Mouse (Mus musculus) 3T3-L1 (cell line): ENCODE measurements around the gene Pik3r2.

Experiments
- DNase-seq: peaks from one replicate; pipeline ENCODE4 v3.0.0-alpha.2; 2015; ENCODE audit warnings: low read depth, low spot score

The Pik3r2 gene

DNA sequence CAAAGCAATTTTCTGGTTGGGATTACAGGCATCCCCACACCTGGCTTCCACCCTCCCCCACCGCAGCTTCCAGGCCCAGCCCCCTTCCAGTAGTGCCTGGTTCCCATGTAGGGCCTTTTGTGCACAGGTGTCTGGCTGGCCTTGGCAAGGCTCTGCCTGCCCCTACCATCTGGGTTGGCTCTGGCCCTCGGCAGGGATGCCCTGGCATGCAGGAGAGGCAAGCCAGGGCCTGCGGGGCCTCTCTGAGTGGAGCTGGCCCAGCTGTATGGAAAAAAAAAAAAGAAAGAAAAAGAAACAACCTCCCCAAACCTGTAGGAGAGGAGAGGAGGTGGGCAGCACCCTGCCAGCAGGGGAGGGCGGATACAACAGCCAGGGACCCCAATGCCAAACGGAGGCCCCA lies 3.1 kb downstream of the Pik3r2 start:
- no peak for DNase-seq

DNA sequence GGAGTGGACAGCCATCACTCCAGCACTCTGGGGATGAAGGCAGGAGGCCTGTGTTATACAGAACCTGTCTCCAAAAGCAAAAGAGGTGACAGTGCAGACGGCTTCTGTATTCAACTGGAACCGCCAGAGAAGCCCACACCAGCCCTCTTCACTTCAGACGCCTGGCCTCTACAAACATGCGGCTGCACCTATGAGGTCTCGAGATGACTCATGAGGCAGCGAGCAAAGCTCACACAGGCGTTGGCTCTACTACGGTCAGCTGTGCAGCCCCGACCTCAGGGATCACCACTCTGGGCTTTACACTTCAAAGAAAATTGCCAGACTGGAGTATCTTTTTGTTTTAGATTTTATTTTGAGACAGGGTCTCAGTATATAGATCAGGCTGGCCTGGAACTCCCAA lies 3.6 kb downstream of the Pik3r2 start:
- DNase-seq: peak; percentile 82

DNA sequence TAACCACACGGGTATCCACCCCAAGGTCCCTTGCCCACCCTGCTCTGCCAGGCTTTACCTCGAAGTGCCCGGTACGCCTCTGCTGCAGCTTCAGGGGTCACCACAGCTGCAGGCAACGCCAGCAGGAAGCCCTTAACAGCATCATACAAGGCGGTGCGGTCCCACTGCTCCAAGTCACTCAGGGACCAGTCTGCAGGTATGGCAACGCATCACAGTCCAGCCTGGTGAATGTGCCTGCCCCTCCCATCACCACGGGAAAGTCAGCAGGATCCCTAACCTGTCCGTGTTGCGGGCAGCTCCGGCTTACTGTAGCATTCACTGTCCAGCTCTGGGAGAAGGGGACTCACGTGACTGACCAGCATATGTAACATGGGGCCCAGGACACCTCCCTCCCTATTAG lies 4.4 kb downstream of the Pik3r2 start:
- no peak for DNase-seq

DNA sequence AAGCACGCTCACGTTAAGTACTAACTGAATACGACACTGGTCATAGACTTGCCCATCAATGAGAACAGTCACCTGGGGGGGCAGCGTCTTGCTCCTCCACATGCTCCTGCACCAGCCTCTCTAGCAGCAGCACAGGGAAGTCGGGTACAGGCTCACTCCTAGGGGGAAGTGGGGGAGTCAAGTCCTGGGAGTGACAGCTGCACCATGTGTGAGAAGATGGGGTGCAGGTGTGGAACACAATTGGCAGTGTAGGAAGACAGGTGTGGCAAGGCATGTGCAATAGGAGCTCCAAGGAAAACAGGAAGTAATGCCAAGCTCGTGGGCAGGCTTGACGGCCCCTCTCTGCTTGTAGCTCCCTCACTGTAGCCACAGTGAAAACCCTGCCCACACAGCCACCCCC lies 5.3 kb downstream of the Pik3r2 start:
- no peak for DNase-seq

DNA sequence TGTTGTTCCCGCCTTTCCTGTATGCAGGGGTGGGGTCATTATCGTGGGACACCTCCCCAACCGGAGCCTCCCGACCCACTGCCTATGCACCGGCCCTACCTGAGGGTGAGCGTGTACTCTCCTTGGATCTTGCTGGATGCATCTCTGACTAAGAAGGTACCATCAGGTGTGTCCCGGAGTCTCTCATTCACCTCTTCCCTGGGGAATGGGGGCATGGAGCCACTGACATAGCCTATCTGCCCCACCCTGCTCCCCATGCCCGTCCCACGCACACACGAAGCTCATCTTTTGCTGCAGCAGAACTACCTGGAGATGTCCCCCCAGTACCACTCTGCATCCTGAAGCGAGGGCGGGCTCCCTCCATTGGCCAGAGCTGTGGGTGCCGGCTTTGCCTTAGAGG lies 5.8 kb downstream of the Pik3r2 start:
- DNase-seq: no peak

DNA sequence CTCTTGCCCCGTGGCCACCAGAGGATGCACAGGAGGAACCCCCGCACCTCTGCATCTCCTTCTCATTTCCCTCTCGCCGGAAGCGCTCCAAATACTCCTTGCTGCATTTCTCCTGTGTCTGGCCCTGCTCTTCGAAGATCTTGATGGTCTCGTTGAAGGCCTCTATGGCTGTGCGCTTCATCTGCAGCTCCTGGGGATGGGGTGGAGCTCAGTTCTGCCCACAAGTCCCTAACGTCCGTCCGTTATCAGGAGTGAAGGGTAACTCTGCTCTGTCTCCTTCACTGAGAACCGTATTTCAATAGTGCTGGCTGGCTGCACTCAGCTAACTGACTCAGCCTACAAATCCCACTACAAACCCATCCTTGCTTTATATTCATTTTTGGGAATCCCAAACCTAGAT lies 6.7 kb downstream of the Pik3r2 start:
- DNase-seq: no peak

DNA sequence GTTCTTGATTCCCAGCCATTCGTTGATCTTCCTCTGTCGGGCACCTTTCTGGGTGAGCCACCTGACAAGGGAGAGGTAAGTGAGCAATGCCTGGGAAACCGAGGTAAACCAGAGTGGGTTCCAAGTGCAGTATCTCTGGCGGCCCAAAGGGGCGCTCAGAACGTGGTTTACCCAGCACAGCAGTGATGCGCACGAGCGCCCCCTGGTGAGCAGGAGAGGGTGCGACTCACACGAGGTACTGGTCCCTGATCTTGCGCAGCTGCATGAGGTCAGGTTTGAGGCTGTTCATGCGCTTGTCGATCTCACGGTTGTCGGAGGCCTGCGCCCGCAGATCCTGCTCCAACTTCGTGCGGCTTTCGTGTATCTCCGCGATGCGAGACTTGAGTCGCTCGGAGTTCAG lies 7.2 kb downstream of the Pik3r2 start:
- DNase-seq: peak; percentile 98

DNA sequence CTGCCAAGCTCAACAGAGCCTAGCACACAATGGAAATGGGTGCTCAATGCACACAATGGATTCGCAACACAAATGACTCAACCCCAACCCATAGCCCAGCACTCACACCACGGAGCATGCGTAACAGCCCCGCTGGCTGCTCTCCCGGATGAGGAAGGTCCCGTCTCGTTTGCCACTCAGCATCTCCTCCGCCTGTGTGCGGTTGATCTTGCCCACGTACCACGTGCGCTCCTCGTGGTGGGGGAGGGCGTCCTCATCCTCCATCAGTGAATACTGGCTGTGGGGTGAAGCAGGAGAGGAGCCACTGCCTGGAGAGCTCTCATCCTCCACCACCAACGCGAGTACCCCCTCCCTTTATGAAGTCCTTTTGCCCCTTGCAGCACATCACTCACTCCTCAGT lies 7.6 kb downstream of the Pik3r2 start:
- no peak for DNase-seq

DNA sequence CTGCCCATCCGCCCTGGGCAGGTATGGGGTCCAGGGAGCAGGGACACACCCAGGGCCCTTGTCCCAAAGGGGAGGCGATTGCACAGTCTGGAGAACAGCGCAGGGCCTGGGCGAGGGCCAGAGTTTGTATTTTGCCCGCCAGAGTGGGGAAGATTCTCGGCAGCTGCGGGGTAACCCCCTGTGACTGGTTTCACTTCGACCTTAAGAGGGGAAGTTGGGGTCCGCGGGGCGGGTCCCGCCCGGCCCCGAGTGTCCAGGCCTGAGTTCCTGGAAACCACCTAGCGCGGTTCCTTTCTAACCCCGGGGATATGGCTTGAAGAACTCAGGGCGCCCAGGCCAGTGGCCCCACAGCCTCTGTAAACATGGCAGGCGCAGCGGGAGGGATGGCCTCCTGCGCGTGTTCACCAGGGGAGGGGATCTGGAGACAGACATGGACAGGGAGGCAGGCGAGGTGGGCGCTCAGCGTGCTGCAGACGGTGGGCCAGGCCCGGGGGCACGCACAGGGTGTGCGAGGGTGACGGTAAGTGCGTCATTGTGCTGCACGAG lies 8.2 kb downstream of the Pik3r2 start:
- no peak for DNase-seq

DNA sequence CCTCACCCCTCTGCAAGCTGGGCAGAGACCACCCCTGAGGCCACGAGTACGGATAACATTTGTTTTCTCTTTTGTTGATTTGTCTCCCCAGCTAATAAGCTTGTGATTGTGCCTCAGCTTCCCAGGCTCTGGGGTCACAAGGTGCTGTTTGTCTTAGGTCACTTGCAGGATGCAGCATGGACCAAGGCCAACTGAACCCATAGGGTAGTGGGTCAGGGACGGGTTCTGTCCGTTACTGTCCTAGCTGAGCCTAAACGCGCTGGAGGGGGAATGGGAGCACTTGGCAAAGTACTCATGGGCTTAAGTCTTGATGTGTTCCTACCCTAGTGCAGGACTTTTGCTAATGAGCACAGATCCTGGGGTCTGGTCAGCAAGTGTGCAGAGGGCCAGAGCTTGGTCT lies 9.0 kb downstream of the Pik3r2 start:
- DNase-seq: no peak

DNA sequence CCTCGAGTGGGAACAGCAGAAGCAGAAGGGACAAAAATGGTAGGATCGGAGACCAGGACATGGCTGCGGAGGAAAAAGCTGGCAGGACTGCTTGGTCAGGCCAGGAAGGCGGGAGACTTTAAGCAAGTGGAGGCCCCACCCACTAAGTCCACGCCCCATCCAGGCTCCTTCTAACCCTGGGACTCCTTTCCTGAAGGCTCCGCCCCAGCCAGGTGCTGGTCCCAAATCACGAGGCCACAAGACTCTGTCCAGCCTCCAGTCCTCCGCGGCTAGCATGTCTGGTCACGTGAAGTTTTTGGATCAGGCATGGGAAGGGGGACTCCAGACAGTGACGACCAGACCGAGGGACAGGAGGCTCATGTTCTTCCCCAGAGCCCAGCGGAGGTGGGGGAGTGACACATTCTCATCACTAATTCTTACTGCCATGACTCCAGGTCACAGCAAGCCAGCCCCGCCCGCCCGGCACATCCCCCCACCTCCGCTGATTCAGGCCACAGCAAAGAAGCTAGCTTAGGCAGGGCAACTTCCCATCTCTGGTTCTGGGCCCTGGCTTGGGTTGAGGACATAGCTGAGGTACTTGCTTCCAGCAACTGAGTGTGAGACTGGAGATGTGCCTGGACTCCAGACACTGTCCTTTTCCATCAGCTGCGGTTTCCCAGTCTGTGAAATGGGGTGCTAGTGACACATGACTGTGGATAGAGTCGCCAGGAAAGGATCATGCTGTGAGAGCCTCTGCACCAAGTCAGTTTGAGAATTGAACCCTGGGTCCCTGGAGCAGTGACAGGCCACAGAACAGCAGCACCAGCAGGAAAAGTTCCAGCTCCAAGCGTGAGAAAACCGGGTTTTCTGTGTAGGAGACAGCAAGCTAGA lies 9.7 kb downstream of the Pik3r2 start:
- DNase-seq: peak; percentile 95

DNA sequence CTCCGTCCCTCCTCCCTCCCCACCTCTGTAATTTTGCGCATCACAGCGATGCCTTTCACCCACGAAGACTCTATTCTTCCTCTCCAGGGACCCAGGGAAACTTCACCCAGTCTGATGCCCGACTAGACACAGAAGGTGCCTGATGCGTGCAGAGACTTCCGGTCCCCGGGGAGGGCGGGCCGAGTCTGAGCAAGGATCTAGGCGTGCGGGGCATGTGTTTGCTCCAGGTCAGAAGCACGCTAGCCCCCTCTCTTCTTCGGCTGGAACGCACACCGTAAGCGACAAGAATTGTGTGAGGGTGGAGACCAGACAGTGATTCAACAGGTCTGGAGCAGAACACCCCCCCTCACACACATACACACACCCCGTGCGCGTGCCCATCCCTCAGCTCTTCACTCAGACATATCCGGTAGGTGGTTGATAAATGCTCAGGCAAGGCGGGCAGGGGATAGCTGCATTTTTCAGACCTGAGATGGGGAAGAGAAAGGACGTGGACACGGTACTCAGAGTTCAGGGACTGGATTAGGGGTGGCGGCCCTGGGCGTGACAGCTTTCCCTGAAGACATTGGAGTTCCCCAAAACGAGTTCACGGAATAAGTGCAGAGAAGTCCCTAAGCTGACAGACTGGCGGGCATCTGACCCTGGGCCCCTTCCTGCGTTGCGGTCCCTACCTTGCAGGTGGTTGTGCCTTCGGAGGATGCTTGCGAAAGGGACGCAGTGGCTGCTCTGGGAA lies 10.5 kb downstream of the Pik3r2 start:
- DNase-seq: peak; percentile 71

DNA sequence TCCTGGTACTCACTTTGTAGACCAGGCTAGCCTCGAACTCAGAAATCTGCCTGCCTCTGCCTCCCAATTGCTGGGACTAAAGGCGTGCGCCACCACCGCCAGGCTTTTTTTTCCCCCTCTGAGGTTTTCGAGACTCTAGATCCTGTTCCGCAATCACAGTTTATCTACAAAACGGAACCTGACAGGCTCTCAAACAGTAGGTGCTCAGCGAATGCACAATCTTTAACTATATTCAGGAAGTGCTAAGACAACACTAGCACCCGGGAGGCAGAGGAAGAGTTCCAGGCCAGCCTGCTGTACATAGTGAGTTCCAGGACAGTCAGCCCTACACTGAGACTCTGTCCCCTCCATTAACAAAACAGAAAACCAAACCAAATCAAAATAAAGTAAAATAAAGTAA lies 11.2 kb downstream of the Pik3r2 start:
- no peak for DNase-seq

DNA sequence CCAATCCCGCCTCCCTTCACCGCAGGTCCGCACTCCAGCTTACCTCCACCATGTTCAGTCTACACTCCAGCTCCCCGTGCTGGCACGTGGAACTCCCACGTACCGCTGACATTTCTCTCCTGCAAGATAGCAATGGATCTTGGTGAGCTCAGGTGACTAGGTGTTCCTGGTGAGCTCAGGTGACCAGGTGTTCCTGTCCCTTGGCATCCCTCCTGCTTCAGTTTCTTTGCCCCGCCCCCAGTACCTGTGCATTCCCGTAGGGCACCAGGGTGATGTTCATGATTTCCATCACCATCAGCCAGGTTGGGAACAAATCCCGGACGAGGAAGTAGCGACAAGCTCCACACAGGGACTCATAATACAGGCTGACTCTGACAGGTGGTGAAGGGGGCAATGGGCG lies 11.8 kb downstream of the Pik3r2 start:
- no peak for DNase-seq

DNA sequence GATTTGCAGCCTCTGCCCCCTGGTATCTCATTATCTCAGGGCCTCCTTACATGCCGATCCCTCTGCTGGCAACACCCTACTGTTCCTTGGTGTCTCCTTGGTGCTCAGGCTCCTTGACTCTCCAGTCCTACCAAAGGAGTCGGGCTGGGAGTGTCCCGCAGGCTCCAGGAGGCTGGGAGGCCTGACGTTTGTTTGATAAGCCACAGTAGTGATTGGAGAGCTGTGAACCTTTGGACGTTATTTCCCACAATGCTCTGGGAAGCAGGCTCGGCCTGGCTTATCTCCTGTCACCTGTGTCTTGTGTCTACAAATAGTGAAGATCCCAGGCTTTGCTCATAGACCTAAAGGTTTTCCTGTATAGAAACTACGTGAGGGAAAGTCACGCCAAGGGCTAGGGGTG lies 12.5 kb downstream of the Pik3r2 start:
- no peak for DNase-seq

DNA sequence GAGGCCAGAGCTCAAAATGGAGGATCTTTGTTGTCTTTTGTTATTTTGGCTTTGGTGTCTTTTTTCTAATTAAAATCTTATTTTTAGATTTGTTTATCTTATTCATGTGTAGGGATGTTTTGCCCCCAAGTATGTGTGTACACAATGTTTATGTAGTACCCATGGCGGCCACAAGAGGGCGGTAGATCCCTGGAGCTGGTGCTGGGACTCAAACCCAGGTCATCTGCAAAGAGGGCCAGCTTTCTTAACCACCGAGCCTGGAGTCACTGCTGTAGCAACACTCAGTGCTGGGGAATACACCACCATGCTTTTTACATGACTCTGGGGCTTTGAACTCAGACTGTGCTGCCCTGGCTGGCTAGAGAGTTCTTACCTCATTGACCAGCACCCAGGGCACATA lies 13.2 kb downstream of the Pik3r2 start:
- DNase-seq: peak; percentile 83

DNA sequence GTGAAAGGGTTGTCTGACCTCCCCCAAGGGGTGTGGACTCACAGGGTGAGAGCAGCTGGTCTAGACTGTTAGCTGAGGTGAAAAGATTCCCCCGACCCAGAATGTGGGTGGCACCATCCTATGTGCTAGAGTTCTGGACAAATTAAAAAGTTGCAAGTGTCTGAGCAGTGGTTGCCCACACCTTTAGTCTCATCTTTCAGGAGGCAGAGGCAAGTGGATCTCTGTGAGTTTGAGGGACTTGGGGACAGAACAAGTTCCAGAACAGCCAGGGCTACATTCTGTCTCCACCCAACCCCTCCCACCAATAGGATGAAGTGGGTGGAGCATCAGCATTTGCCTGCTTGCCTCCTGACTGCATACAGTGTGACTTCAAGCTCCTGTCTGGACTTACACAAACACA lies 14.4 kb downstream of the Pik3r2 start:
- no peak for DNase-seq

DNA sequence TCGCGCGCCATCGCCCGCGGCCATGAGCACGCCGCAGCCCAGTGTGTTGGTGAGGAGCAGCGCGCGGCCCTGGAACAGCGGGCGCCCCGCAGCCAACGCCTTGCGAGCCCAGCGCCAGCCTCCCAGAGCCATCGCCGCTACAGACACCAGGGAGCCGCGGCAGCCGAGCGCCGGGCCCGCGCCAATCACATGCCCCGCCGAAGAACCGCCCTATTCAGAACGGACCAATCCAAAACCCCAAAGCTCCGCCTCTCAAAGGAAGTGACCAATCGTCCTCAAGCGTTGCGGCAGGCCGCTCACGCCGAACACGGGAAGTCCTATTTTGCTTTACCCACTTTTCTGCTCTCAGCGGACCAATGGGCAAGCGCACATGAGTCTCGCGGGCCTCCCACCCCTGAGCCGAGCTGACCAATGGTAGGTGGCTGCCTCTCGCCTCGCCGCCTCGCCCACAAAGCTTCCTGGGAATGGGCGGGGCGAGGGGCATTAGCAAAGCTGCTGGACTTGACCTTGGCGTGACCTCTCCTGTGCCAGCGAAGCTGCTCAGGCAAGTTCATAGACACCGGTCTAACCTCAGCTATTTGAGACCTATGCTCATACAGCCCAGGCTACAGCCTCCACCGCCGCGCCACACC lies 15.6 kb downstream of the Pik3r2 start, which contains the start of gene Mpv17l2:
TSS of gene Mpv17l2 (minus strand) at position 172 of the 632 bp plus-strand sequence.
- DNase-seq: peak; percentile 100

DNA sequence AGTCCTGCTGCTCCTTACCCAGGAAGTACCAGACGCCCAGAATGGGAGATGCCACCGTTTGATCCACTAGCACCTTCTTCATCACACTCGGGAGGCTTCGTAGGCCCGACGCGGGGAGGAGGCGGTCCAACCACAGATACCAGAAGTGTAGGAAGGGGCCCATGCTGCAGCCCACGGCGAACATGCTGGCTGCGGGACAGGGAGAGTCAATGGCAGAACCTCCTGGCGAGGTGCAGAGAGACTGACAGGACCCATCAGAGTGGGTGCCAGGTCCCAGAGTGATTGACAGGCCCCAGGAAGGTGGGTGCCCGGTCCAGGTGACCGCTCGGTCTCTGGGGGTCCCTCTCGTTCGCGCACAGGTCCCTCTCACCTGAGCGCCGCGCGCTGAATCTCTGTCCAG lies 16.2 kb downstream of the Pik3r2 start:
- DNase-seq: no peak

DNA sequence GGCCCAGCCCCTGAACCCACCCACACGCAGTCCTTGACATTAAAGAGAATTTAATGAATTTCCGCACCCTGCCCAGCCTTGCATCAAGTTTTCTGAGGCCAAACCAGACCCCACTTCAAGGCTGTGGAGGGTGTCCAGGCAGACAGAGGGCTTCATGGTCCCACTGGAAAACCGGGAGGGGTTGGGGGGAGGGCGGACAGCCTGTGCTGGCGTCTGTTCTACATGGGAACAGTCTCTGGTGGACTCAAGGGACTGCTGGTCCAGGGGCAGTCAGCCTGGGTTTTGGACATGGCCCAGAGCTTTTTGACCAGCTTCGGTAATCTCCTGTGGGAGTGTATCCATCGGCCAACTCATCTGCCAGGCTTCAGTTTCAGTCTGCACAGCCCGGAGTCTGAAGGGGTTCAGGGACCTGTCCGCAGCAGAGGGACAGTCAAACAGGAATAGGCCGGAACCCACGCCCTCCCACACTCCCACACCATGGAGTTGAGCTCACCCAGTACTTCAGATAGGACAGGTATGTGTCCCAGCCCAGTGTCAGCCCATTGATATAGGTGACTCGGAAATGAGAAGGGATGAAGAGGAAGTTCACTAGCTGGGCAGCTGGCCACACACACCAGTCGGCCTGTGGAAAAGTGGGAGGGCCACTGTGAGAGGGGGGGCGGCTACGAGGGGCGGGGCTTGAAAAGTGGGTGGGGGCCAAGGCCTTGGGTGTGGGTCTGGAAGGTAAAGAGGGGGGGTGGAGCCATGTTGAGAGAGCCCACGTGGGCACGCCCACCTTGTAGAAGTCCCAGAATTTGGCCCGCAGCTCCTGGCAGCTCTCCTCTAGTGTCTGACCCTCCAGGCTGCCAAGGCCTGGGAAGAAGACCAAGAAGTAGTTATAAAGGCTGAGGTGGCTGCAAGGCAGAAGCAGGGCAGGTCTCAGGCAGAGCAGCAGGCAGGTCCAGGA lies 17.6 kb downstream of the Pik3r2 start:
- peak; percentile 70 for DNase-seq

DNA sequence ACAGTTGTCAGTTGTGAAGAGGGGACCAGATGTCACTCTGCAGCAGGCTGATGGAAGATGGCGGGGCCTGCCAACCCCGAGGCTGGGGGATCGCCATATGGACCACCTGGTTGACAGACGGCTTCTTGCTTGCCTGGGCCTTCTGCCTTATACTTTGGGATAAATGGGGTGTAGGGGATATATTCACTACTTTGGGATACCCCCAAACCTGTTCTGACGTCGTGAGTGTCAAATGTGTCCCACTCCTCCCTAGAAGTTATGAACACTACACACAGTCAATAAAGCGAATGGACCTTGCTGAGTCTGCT lies 18.3 kb downstream of the Pik3r2 start:
- DNase-seq: no peak
